Mouse (Mus musculus) megakaryocyte, embryonic 14.5 days (primary cell): ENCODE results near the gene Vtcn1.

Experiments used
- FLI1 ChIP-seq: IDR thresholded peaks from 2 replicates; pipeline ENCODE4 v1.6.1; 2012; ENCODE audit warnings: low read length, inconsistent platforms, mixed read lengths
- GATA1 ChIP-seq: IDR thresholded peaks from 3 replicates; pipeline ENCODE4 v1.6.1; 2012; ENCODE audit warnings: mixed read lengths, low read length, inconsistent platforms, borderline replicate concordance

DNA sequence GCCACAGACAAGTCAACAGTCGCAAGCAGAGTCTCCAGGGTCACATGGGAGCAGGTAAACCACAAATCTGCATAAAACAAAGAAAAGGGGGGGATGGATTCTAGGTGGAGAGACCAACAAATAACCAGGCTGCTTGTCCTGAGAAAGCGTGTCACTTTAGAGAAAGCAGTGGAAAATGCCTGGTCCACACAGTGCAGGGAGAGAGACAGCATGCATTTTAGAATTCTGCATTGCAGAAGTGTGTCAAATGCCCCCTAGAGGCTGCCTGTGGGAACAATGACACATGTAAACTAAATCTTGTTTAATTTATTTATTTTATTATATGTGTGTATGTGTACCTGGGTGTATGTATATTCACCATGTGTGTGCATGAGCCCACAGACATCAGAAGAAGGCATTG is 4.0 kb upstream of the Vtcn1 start:
- no peak for TF ChIP-seq FLI1
- TF ChIP-seq GATA1, result no peak
